ENCODE assay signal across 10 mouse cellular contexts in the genomic region with DNA sequence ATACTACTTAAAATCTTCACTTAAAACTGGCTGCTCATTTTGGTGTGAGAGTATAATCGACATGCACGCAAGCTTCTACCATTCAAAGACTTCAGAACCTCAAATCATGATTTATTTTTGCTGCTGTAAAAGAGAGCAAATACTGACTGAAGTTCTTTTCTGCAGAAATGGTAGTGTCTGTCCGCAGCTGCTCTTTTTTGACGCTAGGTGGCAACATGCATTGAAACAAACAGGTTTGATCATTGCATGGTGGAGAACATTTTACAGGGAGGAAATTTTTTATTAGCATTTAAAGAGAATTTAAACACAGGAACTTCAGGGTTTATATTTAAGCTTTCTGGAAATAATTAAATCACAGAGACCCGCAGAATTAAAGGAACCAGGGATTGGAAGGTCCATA. TPM values are rescaled to one million over a fixed set of nuclear protein-coding genes. Genes with fewer than 3 reads are reported as not detected.
A peak's percentile ranks its signal among the peaks of the same experiment; 100 is the strongest.
DNase-seq lines count a peak whose midpoint lies in the region; ATAC-seq and TF ChIP-seq lines count a peak whose summit lies in the region.
"Had no signal": no experiment of that assay in that cellular context is flagged by ENCODE, and none has a peak within 500 bp of the region (broad histone marks: within the 10 kb centered on the region; RNA-seq: fewer than 3 reads in every experiment).

No protein-coding gene starts in this region.

- H3K4me2 ChIP-seq in intestine, postnatal 0 days (replicated peaks; ENCODE audit: low read depth), result no peak overlapping the region
- H3K4me2 ChIP-seq in intestine, embryonic 16.5 days (ENCODE audit: low read depth, low read length), result no peak overlapping the region
- no peak overlapping the region for H3K4me2 ChIP-seq in midbrain, postnatal 0 days (ENCODE audit: low read depth, low read length, poor library complexity, severe bottlenecking)
- H3K4me2 ChIP-seq in midbrain, embryonic 16.5 days (ENCODE audit: low read length), result no peak overlapping the region
- H3K4me2 ChIP-seq in heart, embryonic 12.5 days, result no peak overlapping the region
- H3K4me2 ChIP-seq: midbrain, embryonic 11.5 days; stomach, embryonic 15.5 days had no signal

- H3K4me3 ChIP-seq in intestine, postnatal 0 days (ENCODE audit: low read depth, low read length), result no peak overlapping the region
- no peak overlapping the region for H3K4me3 ChIP-seq in intestine, embryonic 16.5 days (ENCODE audit: low read length)
- H3K4me3 ChIP-seq in midbrain, postnatal 0 days (ENCODE audit: low read depth, low read length), result no peak overlapping the region
- H3K4me3 ChIP-seq in midbrain, embryonic 16.5 days (ENCODE audit: low read depth, low read length), result no peak overlapping the region
- no peak overlapping the region for H3K4me3 ChIP-seq in heart, embryonic 12.5 days
- H3K4me3 ChIP-seq: stomach, embryonic 15.5 days had no signal

- TF ChIP-seq CTCF in intestine, postnatal 0 days (IDR thresholded peaks at IDR 0.05; ENCODE audit: low read depth), result peak; percentile 69
- TF ChIP-seq CTCF in midbrain, postnatal 0 days (IDR thresholded peaks at IDR 0.05), result peak; percentile 87

- H3K27ac ChIP-seq in intestine, postnatal 0 days (ENCODE audit: low read depth, low read length), result no peak overlapping the region
- H3K27ac ChIP-seq in intestine, embryonic 16.5 days (ENCODE audit: low read length), result no peak overlapping the region
- no peak overlapping the region for H3K27ac ChIP-seq in midbrain, postnatal 0 days (ENCODE audit: low read depth, low read length)
- no peak overlapping the region for H3K27ac ChIP-seq in midbrain, embryonic 16.5 days (ENCODE audit: low read length)
- H3K27ac ChIP-seq in heart, embryonic 12.5 days (ENCODE audit: poor library complexity, severe bottlenecking), result no peak overlapping the region
- H3K27ac ChIP-seq: stomach, embryonic 15.5 days had no signal

- ATAC-seq in intestine, postnatal 0 days, result no peak
- no peak for ATAC-seq in intestine, embryonic 16.5 days
- no peak for ATAC-seq in midbrain, postnatal 0 days (ENCODE audit: low FRiP score)
- no peak for ATAC-seq in midbrain, embryonic 16.5 days
- ATAC-seq in megakaryocyte, adult 5-6 weeks (ENCODE audit: poor library complexity, severe bottlenecking), result peak; percentile 66
- ATAC-seq in heart, embryonic 12.5 days (ENCODE audit: insufficient number of reproducible peaks, low FRiP score), result no peak
- no peak for ATAC-seq in activated CD4-positive, CD25-positive, alpha-beta regulatory T cell, adult 4 months

- DNase-seq in midbrain, postnatal 0 days (ENCODE audit: low spot score), result peak; percentile 68
- DNase-seq in R1 (ENCODE audit: low read depth, low spot score), result peak; percentile 52

- no peaks in the 10 kb centered on the region for H3K4me1 ChIP-seq in intestine, postnatal 0 days (replicated peaks; ENCODE audit: control insufficient read depth, insufficient read depth, low read length)
- H3K4me1 ChIP-seq in intestine, embryonic 16.5 days (ENCODE audit: control insufficient read depth, insufficient read depth, low read length), result no peaks in the 10 kb centered on the region
- H3K4me1 ChIP-seq in midbrain, postnatal 0 days (ENCODE audit: insufficient read depth, low read length), result no peaks in the 10 kb centered on the region
- H3K4me1 ChIP-seq in midbrain, embryonic 16.5 days (ENCODE audit: control insufficient read depth, insufficient read depth, low read length), result no peaks in the 10 kb centered on the region
- no peaks in the 10 kb centered on the region for H3K4me1 ChIP-seq in heart, embryonic 12.5 days (replicated peaks)
- H3K4me1 ChIP-seq: stomach, embryonic 15.5 days had no signal

- no peaks in the 10 kb centered on the region for H3K36me3 ChIP-seq in intestine, postnatal 0 days (ENCODE audit: control insufficient read depth, insufficient read depth)
- H3K36me3 ChIP-seq in intestine, embryonic 16.5 days (ENCODE audit: control insufficient read depth, insufficient read depth, low read length), result no peaks in the 10 kb centered on the region
- no peaks in the 10 kb centered on the region for H3K36me3 ChIP-seq in midbrain, postnatal 0 days (ENCODE audit: insufficient read depth, low read length)
- H3K36me3 ChIP-seq in midbrain, embryonic 16.5 days (ENCODE audit: control insufficient read depth, insufficient read depth, low read length), result no peaks in the 10 kb centered on the region
- no peaks in the 10 kb centered on the region for H3K36me3 ChIP-seq in heart, embryonic 12.5 days
- H3K36me3 ChIP-seq: stomach, embryonic 15.5 days had no signal

- 31% methylated on average over 5 of the region's 5 CpGs for WGBS in intestine, postnatal 0 days
- WGBS in intestine, embryonic 16.5 days, result 33% methylated on average over 5 of the region's 5 CpGs
- 37% methylated on average over 5 of the region's 5 CpGs for WGBS in midbrain, postnatal 0 days
- 37% methylated on average over 5 of the region's 5 CpGs for WGBS in midbrain, embryonic 16.5 days
- WGBS in heart, embryonic 12.5 days, result 37% methylated on average over 5 of the region's 5 CpGs

- no peaks in the 10 kb centered on the region for H3K9me3 ChIP-seq in intestine, postnatal 0 days (ENCODE audit: control insufficient read depth)
- no peaks in the 10 kb centered on the region for H3K9me3 ChIP-seq in intestine, embryonic 16.5 days (ENCODE audit: control insufficient read depth, low read length)
- no peaks in the 10 kb centered on the region for H3K9me3 ChIP-seq in midbrain, postnatal 0 days (ENCODE audit: low read length)
- H3K9me3 ChIP-seq in midbrain, embryonic 16.5 days (replicated peaks; ENCODE audit: control insufficient read depth, low read length, poor library complexity, severe bottlenecking), result no peaks in the 10 kb centered on the region
- no peaks in the 10 kb centered on the region for H3K9me3 ChIP-seq in heart, embryonic 12.5 days (replicated peaks)
- H3K9me3 ChIP-seq: stomach, embryonic 15.5 days had no signal

- H3K27me3 ChIP-seq in intestine, postnatal 0 days (replicated peaks; ENCODE audit: control insufficient read depth, insufficient read depth, low read length), result no peaks in the 10 kb centered on the region
- H3K27me3 ChIP-seq in intestine, embryonic 16.5 days (replicated peaks; ENCODE audit: control insufficient read depth, insufficient read depth, low read length), result no peaks in the 10 kb centered on the region
- H3K27me3 ChIP-seq in midbrain, postnatal 0 days (ENCODE audit: insufficient read depth, low read length), result no peaks in the 10 kb centered on the region
- no peaks in the 10 kb centered on the region for H3K27me3 ChIP-seq in midbrain, embryonic 16.5 days (ENCODE audit: control insufficient read depth, insufficient read depth, low read depth, low read length)
- H3K27me3 ChIP-seq in heart, embryonic 12.5 days (replicated peaks), result no peaks in the 10 kb centered on the region
- H3K27me3 ChIP-seq: stomach, embryonic 15.5 days had no signal

- H3K9ac ChIP-seq in intestine, postnatal 0 days (ENCODE audit: low read depth, low read length), result no peak overlapping the region
- no peak overlapping the region for H3K9ac ChIP-seq in intestine, embryonic 16.5 days (ENCODE audit: low read depth, low read length)
- H3K9ac ChIP-seq in midbrain, postnatal 0 days (replicated peaks; ENCODE audit: low read length, poor library complexity, severe bottlenecking), result no peak overlapping the region
- no peak overlapping the region for H3K9ac ChIP-seq in midbrain, embryonic 16.5 days (ENCODE audit: low read depth, low read length)
- no peak overlapping the region for H3K9ac ChIP-seq in heart, embryonic 12.5 days
- H3K9ac ChIP-seq: stomach, embryonic 15.5 days had no signal

RNA-seq across cellular contexts. Expression of a gene that starts 9.5 kb away (rescaled TPM):
- polyA plus RNA-seq in intestine, postnatal 0 days (2015; fragmentation: Nextera tagmentation; extraction: Ambion mirVana), result 0.55 and 0.85 TPM in 2 replicates
- polyA plus RNA-seq in intestine, embryonic 16.5 days (2015; fragmentation: Nextera tagmentation; extraction: Ambion mirVana), result 1.4 and 1.7 TPM in 2 replicates
- total RNA-seq in midbrain, postnatal 0 days (2014; rRNA removed), result 146 and 167 TPM in 2 replicates
- polyA plus RNA-seq in midbrain, postnatal 0 days (2015; fragmentation: Nextera tagmentation; extraction: Ambion mirVana), result 68.3 and 70.8 TPM in 2 replicates
- 58.1 and 67.4 TPM in 2 replicates for polyA plus RNA-seq in midbrain, embryonic 16.5 days (2015; fragmentation: Nextera tagmentation; extraction: Ambion mirVana)
- not detected in 2 replicates for total RNA-seq in megakaryocyte, adult 5-6 weeks (2015)
- total RNA-seq in megakaryocyte, adult 5-6 weeks (2017), result not detected in 2 replicates
- polyA plus RNA-seq in heart, embryonic 12.5 days (2016; fragmentation: Nextera tagmentation; extraction: Ambion mirVana), result 0.58 and 1.00 TPM in 2 replicates
- polyA plus RNA-seq in activated CD4-positive, CD25-positive, alpha-beta regulatory T cell, adult 4 months (2017; shearing (Covaris generic)), result not detected

RNA-seq across cellular contexts. Expression of a gene that starts 57.5 kb away (rescaled TPM):
- polyA plus RNA-seq in intestine, postnatal 0 days (2015; fragmentation: Nextera tagmentation; extraction: Ambion mirVana), result 48.0 and 56.4 TPM in 2 replicates
- polyA plus RNA-seq in intestine, embryonic 16.5 days (2015; fragmentation: Nextera tagmentation; extraction: Ambion mirVana), result 63.5 and 65.9 TPM in 2 replicates
- total RNA-seq in midbrain, postnatal 0 days (2014; rRNA removed), result 62.0 and 88.5 TPM in 2 replicates
- 57.7 and 65.4 TPM in 2 replicates for polyA plus RNA-seq in midbrain, postnatal 0 days (2015; fragmentation: Nextera tagmentation; extraction: Ambion mirVana)
- 74.1 and 76.3 TPM in 2 replicates for polyA plus RNA-seq in midbrain, embryonic 16.5 days (2015; fragmentation: Nextera tagmentation; extraction: Ambion mirVana)
- 109 and 115 TPM in 2 replicates for total RNA-seq in megakaryocyte, adult 5-6 weeks (2015)
- total RNA-seq in megakaryocyte, adult 5-6 weeks (2017), result 170 and 180 TPM in 2 replicates
- 70.4 and 72.3 TPM in 2 replicates for polyA plus RNA-seq in heart, embryonic 12.5 days (2016; fragmentation: Nextera tagmentation; extraction: Ambion mirVana)
- polyA plus RNA-seq in activated CD4-positive, CD25-positive, alpha-beta regulatory T cell, adult 4 months (2017; shearing (Covaris generic)), result 100 to 1,000 TPM; 114 to 147 TPM

Comparison
In these comparisons a context has a peak if more than half of its experiments do, and no peak if none do; other contexts are left out.
1. RNA of a gene that starts 9.5 kb away (polyA plus RNA-seq): 68.3 to 70.8 TPM in midbrain, postnatal 0 days and 58.1 to 67.4 TPM in midbrain, embryonic 16.5 days; 1.4 to 1.7 TPM in intestine, embryonic 16.5 days, 0.58 to 1.00 TPM in heart, embryonic 12.5 days, 0.55 to 0.85 TPM in intestine, postnatal 0 days and not detected in activated CD4-positive, CD25-positive, alpha-beta regulatory T cell, adult 4 months; every median in the first group is over 10 times any median in the second.